Mouse (Mus musculus) CD8-positive naive resting alpha-beta T cell, adult 57 days (primary cell): ENCODE measurements around the gene 4930452B06Rik. TPM values are rescaled to one million over a fixed set of nuclear protein-coding genes. Genes with fewer than 3 reads are reported as not detected.

Source experiments
- total RNA-seq: library from RNA; stranded (reverse); gene quantifications from one replicate; pipeline ENCODE4 v1.2.4, GENCODE M21; 2023

The 4930452B06Rik gene
- not detected for total RNA-seq

DNA sequence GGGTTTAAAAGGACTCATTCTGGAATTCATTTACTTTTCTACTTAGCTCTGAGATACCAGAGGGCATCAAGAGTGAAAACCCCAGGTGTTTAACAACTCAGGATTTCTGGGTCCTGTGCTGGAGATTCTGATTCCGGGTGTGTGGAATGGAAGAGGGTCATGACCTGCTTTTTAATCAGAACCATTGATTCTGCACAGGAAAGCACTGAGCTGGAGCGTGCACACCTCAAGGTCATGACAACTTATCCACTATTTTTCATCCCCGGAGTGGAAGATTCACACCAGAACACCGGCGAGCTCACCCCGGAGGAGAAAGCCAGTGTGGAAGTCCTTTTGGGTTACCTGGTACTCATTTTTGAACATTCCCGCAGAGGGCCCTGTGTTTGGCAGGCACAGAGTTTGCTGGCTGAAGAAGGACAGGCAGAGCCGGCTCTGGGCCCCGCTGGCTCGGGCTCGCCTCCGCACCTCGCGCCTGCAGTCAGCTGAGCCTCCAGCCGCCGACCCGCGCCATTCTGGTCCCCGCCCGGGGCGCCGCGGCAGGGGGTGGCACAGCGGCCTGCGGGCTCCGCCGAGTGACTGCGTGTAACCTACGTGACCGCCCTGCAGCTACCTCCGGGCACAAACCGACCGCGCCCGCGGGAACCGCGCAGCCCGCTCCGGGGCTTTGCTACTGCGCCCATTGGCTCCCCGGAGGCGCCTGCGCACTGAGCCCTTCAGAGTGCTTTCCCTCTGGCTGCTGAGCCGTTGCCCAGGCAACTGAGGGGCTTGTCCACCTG lies at the start of gene 4930452B06Rik:
Gene 4930452B06Rik (minus strand): TSS at position 605 of the 776 bp plus-strand sequence.

